ENCODE assay signal across 8 mouse cellular contexts in the genomic region with DNA sequence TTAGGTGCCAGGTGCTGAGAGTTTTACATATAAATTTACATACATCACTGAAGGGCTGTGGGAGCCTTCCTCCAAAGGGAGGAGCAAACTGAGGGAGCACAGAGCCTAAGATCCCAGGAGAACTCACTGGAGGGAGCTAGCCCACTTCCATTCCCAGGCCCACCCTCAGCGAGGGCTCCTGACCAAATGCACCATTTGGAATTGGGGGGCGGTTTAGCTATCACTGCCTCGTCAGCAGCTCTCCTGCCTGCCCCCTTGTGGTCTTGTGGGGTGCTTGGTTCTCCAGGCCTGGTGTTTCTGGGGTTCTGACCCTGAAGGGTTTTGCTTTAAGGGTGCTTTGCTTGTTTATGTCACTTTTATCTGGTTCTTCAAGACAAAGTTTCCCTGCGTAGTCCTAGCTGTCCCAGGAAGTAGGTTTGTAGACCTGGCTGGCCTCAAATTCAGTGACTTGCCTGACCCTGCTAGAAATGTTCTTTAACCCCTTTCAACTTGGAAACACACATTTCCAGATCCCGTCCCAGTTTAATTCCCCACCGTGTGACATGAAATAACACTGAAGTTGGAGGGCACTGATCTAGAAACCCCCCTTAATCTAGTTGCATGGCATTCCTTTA.
DNase-seq lines count a peak whose midpoint lies in the region; TF ChIP-seq lines count a peak whose summit lies in the region.
"Had no signal": no experiment of that assay in that cellular context is flagged by ENCODE, and none has a peak within 500 bp of the region (broad histone marks: within the 10 kb centered on the region; RNA-seq: fewer than 3 reads in every experiment).

No protein-coding gene starts in this region.

- no peaks in the 10 kb centered on the region for H3K9me3 ChIP-seq in MEL (replicated peaks; ENCODE audit: insufficient read depth, low read length)
- H3K9me3 ChIP-seq: midbrain, embryonic 12.5 days had no signal

- DNase-seq in layer of hippocampus, adult 2 months (ENCODE audit: low spot score in 2 of 2), result peak in 1 of 2 experiments; percentile 46
- DNase-seq in layer of hippocampus, postnatal 14 days (ENCODE audit: low spot score in 2 of 2), result no peak
- DNase-seq in MEL (ENCODE audit: low read depth, low spot score), result peak; percentile 74
- DNase-seq in brain, adult 2 months (ENCODE audit: low read depth, low spot score), result peak; percentile 62
- peak; percentile 52 for DNase-seq in lung, postnatal 10 days
- DNase-seq in ovary, adult 18-20 months (ENCODE audit: low spot score), result no peak
- DNase-seq in heart, adult 11 months, result no peak

- TF ChIP-seq POLR2A in MEL (IDR thresholded peaks at IDR 0.05; ENCODE audit: control insufficient read depth in 1 of 2, insufficient read depth in 1 of 2, low read depth in 1 of 2, low read length in 2 of 2, poor library complexity in 1 of 2), result no peak

- no peak overlapping the region for H3K4me3 ChIP-seq in layer of hippocampus, adult 2 months
- no peak overlapping the region for H3K4me3 ChIP-seq in MEL (ENCODE audit: control insufficient read depth in 1 of 2, insufficient read depth in 1 of 2, low read depth in 2 of 2, low read length in 2 of 2)
- H3K4me3 ChIP-seq: midbrain, embryonic 12.5 days had no signal

- no peaks in the 10 kb centered on the region for H3K36me3 ChIP-seq in MEL (ENCODE audit: control insufficient read depth in 1 of 2, insufficient read depth in 2 of 2, low read length in 2 of 2)
- H3K36me3 ChIP-seq: midbrain, embryonic 12.5 days had no signal

- no peak overlapping the region for H3K9ac ChIP-seq in MEL (ENCODE audit: control insufficient read depth, low read depth, low read length, poor library complexity, severe bottlenecking)
- H3K9ac ChIP-seq: midbrain, embryonic 12.5 days had no signal

- TF ChIP-seq RAD21 in MEL (IDR thresholded peaks at IDR 0.05; ENCODE audit: low read depth, low read length), result peak; percentile 68

- no peaks in the 10 kb centered on the region; a peak in 1 of 4 replicates for H3K27me3 ChIP-seq in MEL (ENCODE audit: control insufficient read depth in 1 of 2, insufficient read depth in 2 of 2, low read length in 2 of 2)
- H3K27me3 ChIP-seq: midbrain, embryonic 12.5 days had no signal

- no peaks in the 10 kb centered on the region for H3K79me2 ChIP-seq in MEL (ENCODE audit: control insufficient read depth, insufficient read depth, low read length, poor library complexity)

- peak; percentile 81 for TF ChIP-seq CTCF in layer of hippocampus, adult 2 months (conservative IDR thresholded peaks at IDR 0.05)
- TF ChIP-seq CTCF in MEL (IDR thresholded peaks at IDR 0.05 in 2 of 3, conservative IDR thresholded peaks at IDR 0.05 in 1 of 3; ENCODE audit: control insufficient read depth in 1 of 3, insufficient read depth in 1 of 3, low read depth in 2 of 3, low read length in 3 of 3, poor library complexity in 1 of 3, severe bottlenecking in 1 of 3), result peak; percentile 73 to 92 (median 91)

- H3K27ac ChIP-seq in layer of hippocampus, adult 2 months, result peak overlapping the region; percentile 36; the same call in 1 of the 2 replicates
- no peak overlapping the region for H3K27ac ChIP-seq in MEL (ENCODE audit: control insufficient read depth, low read depth, low read length)
- H3K27ac ChIP-seq: midbrain, embryonic 12.5 days had no signal

- H3K4me1 ChIP-seq in MEL (ENCODE audit: control insufficient read depth in 1 of 2, insufficient read depth in 2 of 2, low read length in 2 of 2), result no peaks in the 10 kb centered on the region

- TF ChIP-seq EP300 in MEL (IDR thresholded peaks at IDR 0.05; ENCODE audit: low read depth in 1 of 2, low read length in 2 of 2), result no peak

TF ChIP-seq in MEL, 35 proteins besides CTCF, POLR2A, EP300 and RAD21:
- no peak for TF ChIP-seq GABPA (IDR thresholded peaks at IDR 0.05; ENCODE audit: low read depth, low read length)
- TF ChIP-seq SMC3 (IDR thresholded peaks at IDR 0.05; ENCODE audit: low read depth, low read length), result peak; percentile 99
- TF ChIP-seq POLR2AphosphoS2 (IDR thresholded peaks at IDR 0.05; ENCODE audit: low read length), result no peak
- TF ChIP-seq NRF1 (IDR thresholded peaks at IDR 0.05; ENCODE audit: insufficient read depth, low read depth, low read length, poor library complexity, severe bottlenecking), result 0 out of 2 replicates have a peak, but pooled peaks have one; percentile 13
- no peak for TF ChIP-seq TCF12 (IDR thresholded peaks at IDR 0.05; ENCODE audit: low read depth, low read length)
- TF ChIP-seq USF2 (IDR thresholded peaks at IDR 0.05; ENCODE audit: borderline replicate concordance in 1 of 2, insufficient read depth in 1 of 2, low read depth in 1 of 2, low read length in 2 of 2), result no peak
- TF ChIP-seq MAFK (IDR thresholded peaks at IDR 0.05; ENCODE audit: borderline replicate concordance, low read depth, low read length), result peak; percentile 39; the same call in 1 of the 2 replicates
- peak; percentile 76 for TF ChIP-seq ZC3H11A (IDR thresholded peaks at IDR 0.05; ENCODE audit: low read depth, low read length)
- no peak for TF ChIP-seq NELFE (IDR thresholded peaks at IDR 0.05; ENCODE audit: low read depth, low read length)
- TF ChIP-seq POLR2AphosphoS5 (IDR thresholded peaks at IDR 0.05; ENCODE audit: borderline replicate concordance, low read depth, low read length), result no peak
- TF ChIP-seq TBP (IDR thresholded peaks at IDR 0.05; ENCODE audit: low read depth, low read length), result no peak
- no peak for TF ChIP-seq CHD1 (IDR thresholded peaks at IDR 0.05; ENCODE audit: low read depth, low read length)

Comparison
In these comparisons a context has a peak if more than half of its experiments do, and no peak if none do; other contexts are left out.
1. DNase-seq: peak in MEL (single experiment), brain, adult 2 months (single experiment) and lung, postnatal 10 days (single experiment); none in layer of hippocampus, postnatal 14 days (0 of 2), ovary, adult 18-20 months (single experiment) and heart, adult 11 months (single experiment).